Mouse (Mus musculus) liver, adult 2 months (tissue): Measurements from ENCODE around the gene Dzip1.

Experiments
- CTCF ChIP-seq: fragments of 200-500 bp; IDR thresholded peaks from 2 replicates; pipeline ENCODE4 v1.5.1; 2011; ENCODE audit warnings: low read depth, low read length, control low read depth
- POLR2A ChIP-seq: fragments of 200-500 bp; IDR thresholded peaks from 2 replicates; pipeline ENCODE4 v1.6.1; 2011; ENCODE audit warnings: low read length, control low read depth; ENCODE audit not compliant: insufficient read depth; ENCODE audit errors: extremely low read depth

DNA sequence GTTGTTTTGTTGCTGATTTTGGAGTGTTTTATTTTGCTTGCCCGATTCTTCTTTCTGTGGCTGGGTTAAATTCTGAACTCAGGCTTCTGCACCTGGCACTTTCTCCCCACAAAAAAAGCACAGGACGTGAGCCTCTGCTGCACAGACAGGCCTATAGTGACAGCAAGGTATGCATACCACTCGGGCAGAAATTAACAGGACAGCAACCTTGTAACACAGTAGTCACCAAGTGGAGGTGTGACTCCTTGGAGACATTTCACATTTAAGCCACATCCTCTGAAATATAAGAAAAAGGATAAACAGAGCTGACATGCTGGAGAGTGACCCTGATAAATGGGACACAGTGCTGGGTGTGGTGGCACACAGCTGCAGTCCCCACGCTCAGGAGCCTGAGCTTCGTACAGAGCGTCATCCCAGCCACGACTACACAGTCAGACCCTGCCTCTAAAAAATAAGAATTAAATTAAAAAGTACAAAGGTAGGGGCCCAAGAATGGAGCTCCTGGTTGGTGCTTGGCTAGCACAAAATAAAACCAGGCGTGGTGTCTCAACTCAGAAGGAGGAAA lies 86.6 kb downstream of the Dzip1 start:
- no peak for TF ChIP-seq CTCF
- TF ChIP-seq POLR2A: no peak
